Mouse (Mus musculus) hindbrain, embryonic 13.5 days (tissue): ENCODE measurements around the gene Stfa3. TPM values are rescaled to one million over a fixed set of nuclear protein-coding genes. Genes with fewer than 3 reads are reported as not detected.
"Not testable (repeated sequence)": the region's sequence is repeated elsewhere in the genome, so short reads cannot be mapped to it uniquely, and the experiment has no call there.

Experiments used
- ATAC-seq: fragments of 200-750 bp; cut with Nextera tagmentation; 2 replicates; pipeline ENCODE4 v1.8.0; 2017; ENCODE audit warnings: moderate TSS enrichment; ENCODE audit not compliant: low FRiP score
- H3K27ac ChIP-seq: fragments of 300-500 bp; sonication (generic); 2 replicates; pipeline ENCODE4 v1.5.1; 2015; ENCODE audit warnings: inconsistent platforms, mild to moderate bottlenecking, moderate library complexity
- H3K27me3 ChIP-seq: fragments of 300-500 bp; sonication (generic); 2 replicates; pipeline ENCODE4 v1.6.1; 2015; ENCODE audit warnings: mild to moderate bottlenecking, inconsistent platforms
- H3K36me3 ChIP-seq: fragments of 300-500 bp; sonication (generic); 2 replicates; pipeline ENCODE4 v1.6.1; 2015; ENCODE audit warnings: mild to moderate bottlenecking, inconsistent platforms
- H3K4me1 ChIP-seq: fragments of 300-500 bp; sonication (generic); replicated peaks from 2 replicates; pipeline ENCODE4 v1.6.1; 2015; ENCODE audit warnings: inconsistent platforms
- H3K4me2 ChIP-seq: fragments of 300-500 bp; sonication (generic); 2 replicates; pipeline ENCODE4 v1.6.1; 2015; ENCODE audit warnings: inconsistent platforms, mild to moderate bottlenecking, moderate library complexity
- H3K4me3 ChIP-seq: fragments of 300-500 bp; sonication (generic); 2 replicates; pipeline ENCODE4 v1.5.1; 2015; ENCODE audit warnings: mild to moderate bottlenecking, inconsistent platforms
- H3K9ac ChIP-seq: fragments of 300-500 bp; sonication (generic); 2 replicates; pipeline ENCODE4 v1.6.1; 2015; ENCODE audit warnings: mild to moderate bottlenecking, inconsistent platforms
- H3K9me3 ChIP-seq: fragments of 300-500 bp; sonication (generic); 2 replicates; pipeline ENCODE4 v1.6.1; 2016; ENCODE audit warnings: inconsistent platforms
- WGBS: fragments of 180-500 bp; shearing (Covaris S2); methylation state at CpG from one replicate; pipeline ENCODE4 v1.1.7; 2015; 5-methylcytosine and 5-hydroxymethylcytosine counted together
- polyA plus RNA-seq: library from polyadenylated mRNA; unstranded; fragments of >200 nt; fragmentation: Nextera tagmentation; extraction: Ambion mirVana; gene quantifications from 2 replicates; pipeline ENCODE4 v1.2.1, GENCODE M21; 2015

Gene Stfa3
- polyA plus RNA-seq, 1 experiment from 2014 or later, result not detected

GRCm38 (mm10) chr16:36465436-36465835, 10.2 kb upstream of the Stfa3 start:
- WGBS, result 89% methylated on average over 3 of the region's 3 CpGs
- no peak overlapping the region for H3K4me3 ChIP-seq
- ATAC-seq, result no peak
- H3K36me3 ChIP-seq, result no peaks in the 10 kb centered on the region
- no peaks in the 10 kb centered on the region for H3K9me3 ChIP-seq
- H3K27ac ChIP-seq, result no peak overlapping the region
- no peak overlapping the region for H3K4me2 ChIP-seq
- no peaks in the 10 kb centered on the region for H3K27me3 ChIP-seq
- H3K4me1 ChIP-seq, result no peaks in the 10 kb centered on the region; the same call in 1 of the 2 replicates
- no peak overlapping the region for H3K9ac ChIP-seq

GRCm38 (mm10) chr16:36464076-36464475, 8.9 kb upstream of the Stfa3 start:
- no peaks in the 10 kb centered on the region for H3K36me3 ChIP-seq
- H3K4me3 ChIP-seq, result no peak overlapping the region
- no peak for ATAC-seq
- H3K27me3 ChIP-seq, result no peaks in the 10 kb centered on the region
- 92% methylated on average over 4 of the region's 4 CpGs for WGBS
- H3K27ac ChIP-seq, result no peak overlapping the region
- H3K9me3 ChIP-seq, result no peaks in the 10 kb centered on the region
- H3K4me1 ChIP-seq, result no peaks in the 10 kb centered on the region
- H3K9ac ChIP-seq, result no peak overlapping the region
- no peak overlapping the region for H3K4me2 ChIP-seq

GRCm38 (mm10) chr16:36460426-36460825, 5.2 kb upstream of the Stfa3 start:
- Histone ChIP-seq H3K4me1 (no peaks in the 10 kb centered on the region), H3K9me3 (no peaks in the 10 kb centered on the region), H3K9ac (no peak overlapping the region), H3K36me3 (no peaks in the 10 kb centered on the region), H3K4me3 (no peak overlapping the region), H3K27ac (no peak overlapping the region), H3K4me2 (no peak overlapping the region), H3K27me3 (no peaks in the 10 kb centered on the region)
- no peak for ATAC-seq
- WGBS, result 11% methylated on average over 2 of the region's 2 CpGs

- not testable (repeated sequence) for H3K9ac ChIP-seq, H3K36me3 ChIP-seq, H3K4me1 ChIP-seq, H3K4me3 ChIP-seq, H3K27ac ChIP-seq, ATAC-seq, H3K9me3 ChIP-seq, H3K4me2 ChIP-seq, H3K27me3 ChIP-seq
- WGBS, result 94% methylated on average over 1 of the region's 1 CpGs
Measured at GRCm38 (mm10) chr16:36420979-36421378, 34.2 kb downstream of the Stfa3 start.

- Histone ChIP-seq H3K9me3 (no peaks in the 10 kb centered on the region), H3K4me1 (no peaks in the 10 kb centered on the region), H3K4me2 (no peak within 1 kb of the TSS), H3K27me3 (no peaks in the 10 kb centered on the region), H3K27ac (no peak within 1 kb of the TSS), H3K9ac (no peak within 1 kb of the TSS), H3K36me3 (no peaks in the 10 kb centered on the region), H3K4me3 (no peak within 1 kb of the TSS)
- no peak for ATAC-seq
Measured at GRCm38 (mm10) chr16:36408357-36408756, 46.8 kb downstream of the Stfa3 start, which contains the start of gene Stfa2. Gene Stfa2, minus strand, starts transcription at chr16:36408457.

Other genes starting within 250 kb of the Stfa3 start
- gene Gm5416, start 245.0 kb downstream of the Stfa3 start, polyA plus RNA-seq, result not detected in 2 replicates
- gene 2010005H15Rik, start 233.9 kb downstream of the Stfa3 start, polyA plus RNA-seq, result 0.47 TPM in 1 of 2 replicates, not detected in the other
- gene Stfa1, start 178.4 kb downstream of the Stfa3 start, polyA plus RNA-seq, result 1.9 and 2.4 TPM in 2 replicates
- gene BC117090, start 121.1 kb downstream of the Stfa3 start, polyA plus RNA-seq, result not detected in 2 replicates
- 1.7 and 3.0 TPM in 2 replicates for gene BC100530, start 87.6 kb downstream of the Stfa3 start, polyA plus RNA-seq
- gene Stfa2, start 46.9 kb downstream of the Stfa3 start, polyA plus RNA-seq, result 0.63 TPM in 1 of 2 replicates, not detected in the other
- not detected in 2 replicates for gene Casr, start 106.7 kb upstream of the Stfa3 start, polyA plus RNA-seq
- 1.7 and 2.1 TPM in 2 replicates for gene Cd86, start 210.7 kb upstream of the Stfa3 start, polyA plus RNA-seq
- 0.09 and 0.18 TPM in 2 replicates for gene Ildr1, start 238.6 kb upstream of the Stfa3 start, polyA plus RNA-seq